Mouse (Mus musculus) small intestine, adult 2 months (tissue): Measurements from ENCODE around the gene Ankrd65.

Experiments
- CTCF ChIP-seq: fragments of 200-500 bp; IDR thresholded peaks from 2 replicates; pipeline ENCODE4 v1.5.1; 2012; ENCODE audit warnings: low read depth, mild to moderate bottlenecking, control low read depth, inconsistent platforms, low read length, moderate library complexity, mixed read lengths; ENCODE audit not compliant: insufficient replicate concordance, insufficient read length; ENCODE audit errors: extremely low read depth
- POLR2A ChIP-seq: fragments of 200-500 bp; IDR thresholded peaks from 2 replicates; pipeline ENCODE4 v1.6.1; 2012; ENCODE audit warnings: low read depth, mild to moderate bottlenecking, control low read depth, inconsistent platforms, low read length, moderate library complexity

DNA sequence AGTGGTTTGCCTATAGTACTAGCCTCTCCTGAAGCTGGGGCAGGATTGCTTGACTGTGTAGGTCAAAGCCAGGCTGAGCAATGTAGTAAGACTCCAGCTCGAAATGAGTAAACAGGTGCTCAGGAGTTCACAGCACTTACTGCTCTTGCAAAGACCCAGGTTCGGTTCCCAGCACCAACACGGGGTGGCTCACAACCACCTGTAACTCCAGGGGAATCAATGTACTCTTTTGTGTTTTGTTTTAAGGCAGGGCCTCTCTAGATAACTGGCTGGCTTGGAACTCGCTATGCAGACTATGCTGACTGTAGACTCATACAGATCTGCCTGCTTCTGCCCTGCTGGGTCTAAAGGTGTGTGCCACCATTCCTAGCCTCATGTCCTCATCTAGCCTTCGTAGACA, 47.6 kb upstream of the Ankrd65 start:
- TF ChIP-seq CTCF = no peak
- TF ChIP-seq POLR2A = no peak
